Mouse (Mus musculus): ENCODE measurements around the gene Rasal3.
A peak's percentile ranks its signal among the peaks of the same experiment; 100 is the strongest.

The Rasal3 gene

DNA sequence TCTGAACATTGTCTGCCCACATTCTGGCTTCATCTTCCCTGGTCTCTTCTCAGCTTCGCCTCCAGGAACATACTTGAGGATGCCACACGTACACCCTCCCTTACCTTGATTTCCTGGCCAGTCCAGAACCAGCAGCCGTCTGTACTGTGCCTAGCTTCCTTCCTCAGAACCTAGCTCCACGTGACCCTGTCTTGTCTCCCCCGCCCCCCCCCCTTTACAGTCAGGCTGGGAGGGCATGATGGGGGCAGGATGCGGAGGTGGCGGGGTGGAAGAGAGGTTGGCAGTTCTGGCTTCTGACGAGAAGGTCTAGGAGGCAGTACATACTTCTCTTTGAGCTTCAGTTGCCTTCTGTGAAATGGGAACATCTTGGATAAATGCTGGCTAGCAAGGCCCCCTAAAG lies at the start of gene Rasal3:
Rasal3 (minus strand) TSS at position 167 of the 400 bp plus-strand sequence.
- no peak for DNase-seq (ENCODE audit: low spot score)

DNA sequence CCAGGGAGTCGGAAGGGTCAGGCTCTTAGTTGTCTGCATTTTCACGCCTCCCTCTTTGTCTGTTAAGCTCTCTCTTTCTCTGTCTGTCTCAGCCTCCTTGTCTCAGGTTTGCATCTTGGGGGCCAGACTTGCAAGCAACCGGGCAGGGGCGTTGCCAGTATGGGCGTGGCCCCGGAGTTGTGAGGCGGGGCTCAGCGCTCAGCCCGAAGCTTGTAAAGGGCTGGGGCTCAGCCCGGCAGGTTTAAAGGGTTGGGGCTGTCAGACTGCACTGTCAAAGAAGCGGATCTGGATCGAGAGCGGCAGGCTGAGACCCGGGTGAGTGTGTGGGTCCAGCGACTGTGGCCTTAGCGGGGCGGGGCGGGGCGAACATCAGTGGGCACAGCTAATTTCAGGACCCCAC lies 49.1 kb upstream of the Rasal3 start, which contains the start of gene Cyp4f39:
Cyp4f39 (plus strand) TSS at position 242 of the 400 bp plus-strand sequence.
- peak; percentile 6 for DNase-seq (ENCODE audit: low spot score)

DNA sequence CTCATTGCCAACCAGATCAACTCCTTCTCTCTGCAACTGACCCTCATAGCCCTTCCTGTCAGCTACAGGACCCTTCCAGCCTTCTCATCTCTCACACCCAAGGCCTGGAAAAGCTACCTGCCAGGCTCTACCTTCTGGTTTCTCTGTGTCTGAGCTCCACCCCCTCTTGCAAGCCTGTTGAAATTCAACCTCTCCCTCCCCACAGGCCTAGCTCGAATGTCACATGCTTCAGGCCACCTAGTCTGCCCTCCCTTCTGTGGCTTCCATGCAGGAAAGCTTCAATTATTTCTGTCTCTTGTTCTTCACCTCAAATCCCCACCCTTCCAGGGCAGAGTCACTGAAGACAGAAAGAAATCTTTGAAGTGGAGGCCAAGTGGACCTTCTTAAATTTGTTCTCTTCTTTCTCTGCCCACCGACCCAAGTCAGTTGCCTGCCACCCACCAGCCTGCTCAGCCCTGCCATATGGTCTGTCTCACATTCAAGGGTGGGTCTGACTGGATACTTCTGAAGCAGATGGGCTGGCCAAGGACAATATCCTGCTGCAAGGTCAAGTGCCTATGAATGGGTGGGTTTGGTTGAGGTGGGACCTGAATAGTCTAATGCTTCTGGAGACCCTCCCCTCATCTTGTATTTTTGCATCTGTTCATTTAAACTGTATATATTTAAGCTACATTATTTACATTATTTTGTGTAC lies 47.6 kb upstream of the Rasal3 start:
- no peak for DNase-seq (ENCODE audit: low spot score)

DNA sequence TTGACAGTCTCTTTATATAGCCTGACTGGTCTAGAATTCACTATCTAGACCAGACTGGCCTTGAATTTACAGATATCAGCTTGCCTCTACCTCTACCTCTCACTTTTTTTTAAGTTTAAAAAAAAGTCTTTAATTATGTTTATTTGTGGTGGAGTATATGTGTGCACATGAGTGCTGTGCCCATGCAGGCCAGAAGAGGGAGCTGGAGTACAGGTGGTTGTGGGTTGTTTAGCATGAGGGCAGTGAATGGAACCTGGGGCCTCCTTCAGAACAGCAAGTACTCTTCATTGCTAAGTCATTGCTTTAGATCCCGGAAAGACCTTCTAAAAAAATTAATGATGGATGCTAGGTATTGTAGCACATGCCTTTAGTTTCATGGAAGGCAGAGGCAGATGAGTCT lies 45.7 kb upstream of the Rasal3 start:
- DNase-seq (ENCODE audit: low spot score), result no peak

DNA sequence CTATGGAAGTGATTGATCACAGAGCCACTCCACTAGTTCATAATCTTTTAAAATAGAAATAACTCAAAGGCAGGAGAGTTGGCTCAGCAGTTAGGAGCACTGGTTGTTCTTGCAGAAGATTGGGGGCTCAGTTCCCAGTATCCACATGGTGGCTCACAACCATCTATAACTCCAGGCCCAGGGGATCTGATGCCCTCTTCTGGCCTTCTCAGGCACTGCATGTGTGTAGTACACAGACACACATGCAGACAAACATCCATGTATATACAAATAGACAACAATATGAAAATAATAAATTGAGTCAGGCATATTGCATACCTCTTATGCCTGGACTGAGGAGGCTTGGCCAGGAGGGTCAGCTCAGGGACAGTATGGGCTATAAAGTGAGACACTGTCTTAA lies 43.8 kb upstream of the Rasal3 start:
- DNase-seq (ENCODE audit: low spot score), result no peak

DNA sequence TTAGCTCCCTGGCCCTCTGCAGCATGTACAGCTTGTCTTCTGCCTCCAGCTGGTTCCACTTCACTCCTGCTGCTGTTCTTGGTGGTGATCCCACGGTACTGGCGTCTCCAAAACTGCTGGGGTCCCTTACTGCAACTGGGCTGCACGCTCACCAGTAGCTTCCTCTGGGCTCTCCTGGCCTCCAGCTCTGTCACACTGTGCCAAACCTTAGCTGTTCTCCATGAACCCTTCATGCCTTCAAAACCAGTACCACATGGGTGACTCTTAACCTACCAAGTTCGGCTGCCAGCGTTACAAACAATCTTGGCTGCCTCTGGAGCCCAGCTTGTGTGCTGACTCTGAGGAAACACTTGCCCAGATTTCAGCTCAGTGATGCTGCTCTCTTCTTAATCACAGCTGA lies 41.6 kb upstream of the Rasal3 start:
- no peak for DNase-seq (ENCODE audit: low spot score)

DNA sequence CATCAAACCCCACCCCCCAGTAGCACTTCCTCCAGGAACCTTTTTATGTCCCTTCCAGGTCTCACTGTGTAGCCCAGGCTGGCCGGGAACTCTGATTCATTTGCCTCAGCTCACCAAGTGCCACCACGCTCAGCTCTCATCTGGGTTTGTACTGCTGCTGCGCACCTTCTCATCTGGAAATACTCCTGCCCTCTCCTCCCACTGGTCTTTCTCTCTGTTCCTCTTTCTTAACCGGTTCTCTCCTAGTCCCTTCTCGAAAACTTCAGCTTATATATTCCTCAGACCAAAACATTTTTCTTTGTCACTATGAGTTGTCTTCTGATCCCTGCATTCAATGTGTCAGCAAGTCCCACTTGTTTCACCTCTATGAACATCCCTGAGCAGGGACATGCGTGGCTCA lies 39.9 kb upstream of the Rasal3 start:
- no peak for DNase-seq (ENCODE audit: low spot score)

DNA sequence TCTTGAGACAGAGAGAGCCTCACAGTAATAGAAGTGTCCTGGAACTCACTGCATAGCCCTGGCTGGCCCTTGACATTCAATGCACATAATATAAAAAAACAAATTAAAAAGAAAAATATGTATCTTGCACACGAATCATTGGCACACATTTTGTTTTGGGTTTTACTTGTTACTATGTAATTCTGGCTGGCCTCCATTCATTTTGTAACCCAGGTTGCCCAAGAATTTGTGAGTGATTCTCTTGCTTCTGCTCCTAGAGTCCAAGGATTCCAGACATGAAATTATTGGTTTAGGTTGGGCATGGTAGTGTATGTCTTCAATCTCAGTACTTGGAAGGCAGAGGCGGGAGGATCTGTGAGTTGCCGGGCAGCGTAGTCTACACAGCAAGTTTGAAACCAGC lies 33.7 kb upstream of the Rasal3 start:
- DNase-seq (ENCODE audit: low spot score), result no peak

DNA sequence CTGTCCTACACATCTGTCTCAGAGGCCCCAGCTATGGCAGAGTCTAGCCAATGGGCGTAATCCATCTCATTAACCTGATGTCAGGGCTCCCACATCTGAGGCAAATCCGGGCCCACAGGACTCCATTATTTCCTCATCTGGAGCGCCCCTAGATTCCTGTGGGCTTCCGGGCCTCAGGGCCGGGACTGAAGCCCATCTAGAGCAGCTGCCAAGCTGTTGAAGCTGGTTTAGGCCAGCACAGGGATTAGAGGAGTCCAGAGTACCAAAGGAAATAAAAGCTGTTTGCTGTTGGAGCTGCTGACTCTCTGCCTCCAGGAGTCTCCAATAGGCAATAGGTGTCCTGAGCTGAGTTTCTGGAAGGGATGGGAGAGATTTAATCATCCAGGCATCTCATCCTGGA lies 31.8 kb upstream of the Rasal3 start:
- no peak for DNase-seq (ENCODE audit: low spot score)

DNA sequence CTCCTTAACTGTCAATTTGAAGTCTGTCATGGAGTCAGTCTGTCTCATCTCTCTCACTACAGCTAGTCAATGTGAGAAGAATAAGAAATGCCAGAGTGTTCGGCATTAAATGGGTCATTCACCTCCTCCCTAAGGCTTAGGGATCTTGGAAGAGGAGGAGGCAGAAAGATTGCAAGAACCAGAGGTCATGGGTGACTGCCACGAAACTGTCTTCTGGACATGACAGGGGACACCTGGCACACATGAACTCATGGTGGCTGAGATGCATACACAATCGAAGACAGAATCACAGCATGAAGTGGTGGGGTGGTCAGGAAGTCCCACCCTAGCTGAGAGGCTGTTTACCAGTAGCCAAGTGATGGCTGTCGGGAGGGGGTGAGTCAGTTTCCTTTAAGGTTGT lies 30.9 kb upstream of the Rasal3 start:
- DNase-seq (ENCODE audit: low spot score), result no peak

DNA sequence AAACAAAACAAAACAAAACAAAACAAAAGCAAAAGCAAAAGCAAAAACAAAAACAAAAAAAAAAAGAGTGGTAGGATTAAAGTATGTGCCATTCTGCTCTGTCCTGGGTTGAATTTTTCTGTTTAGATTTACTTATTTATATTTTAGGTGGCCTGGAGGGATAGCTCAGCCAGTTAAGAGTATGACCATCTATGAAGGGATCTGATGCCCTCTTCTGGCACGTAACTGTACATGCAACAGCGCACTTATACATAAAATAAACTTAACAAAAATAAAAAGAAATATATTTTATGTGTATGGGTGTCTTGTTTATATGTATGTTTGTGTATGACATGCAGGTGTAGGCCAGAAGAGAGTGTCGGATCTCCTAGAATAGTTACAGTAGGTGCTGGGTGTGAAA lies 28.6 kb upstream of the Rasal3 start:
- DNase-seq (ENCODE audit: low spot score), result no peak

DNA sequence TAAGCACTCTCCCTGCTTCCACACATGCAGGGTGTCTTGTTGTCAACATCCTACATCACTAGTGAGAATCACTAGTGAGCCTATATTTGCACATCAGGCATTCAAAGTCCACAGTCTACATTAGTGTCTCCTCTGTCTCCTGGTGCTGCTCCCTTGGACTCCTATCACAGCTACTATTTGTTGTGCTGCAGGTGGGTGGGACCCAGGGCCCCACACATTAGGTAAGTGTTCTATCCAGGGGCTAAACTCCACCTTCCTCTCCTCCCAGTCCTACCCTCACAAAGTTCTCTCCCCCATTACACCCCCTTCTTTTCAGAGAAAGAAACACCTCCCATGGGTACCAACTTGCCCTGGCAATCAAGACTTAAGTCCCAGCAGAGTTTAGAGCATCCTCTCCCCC lies 23.2 kb upstream of the Rasal3 start:
- no peak for DNase-seq (ENCODE audit: low spot score)

DNA sequence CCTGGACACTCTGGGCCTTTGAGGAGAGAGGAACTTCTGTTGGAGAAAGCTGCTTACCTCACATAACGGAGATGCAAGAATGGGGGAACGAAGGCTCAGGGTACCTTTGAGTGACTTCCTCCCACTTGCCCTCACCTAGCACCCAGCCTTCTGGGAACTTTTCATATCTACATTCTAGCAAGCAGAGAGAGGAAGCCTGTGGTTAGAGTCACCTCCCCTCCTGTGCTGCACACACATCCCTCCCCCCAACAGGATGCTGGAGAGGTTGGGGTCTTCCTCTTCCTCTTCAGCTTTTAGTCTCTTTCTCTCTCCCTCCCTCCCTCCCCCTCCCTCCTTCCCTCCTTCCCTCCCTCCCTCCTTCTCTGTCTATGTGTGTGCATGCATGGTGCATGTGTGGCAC lies 20.7 kb upstream of the Rasal3 start, which contains the start of gene Pglyrp2:
Pglyrp2 (minus strand) TSS at position 134 of the 400 bp plus-strand sequence.
- no peak for DNase-seq (ENCODE audit: low spot score)

DNA sequence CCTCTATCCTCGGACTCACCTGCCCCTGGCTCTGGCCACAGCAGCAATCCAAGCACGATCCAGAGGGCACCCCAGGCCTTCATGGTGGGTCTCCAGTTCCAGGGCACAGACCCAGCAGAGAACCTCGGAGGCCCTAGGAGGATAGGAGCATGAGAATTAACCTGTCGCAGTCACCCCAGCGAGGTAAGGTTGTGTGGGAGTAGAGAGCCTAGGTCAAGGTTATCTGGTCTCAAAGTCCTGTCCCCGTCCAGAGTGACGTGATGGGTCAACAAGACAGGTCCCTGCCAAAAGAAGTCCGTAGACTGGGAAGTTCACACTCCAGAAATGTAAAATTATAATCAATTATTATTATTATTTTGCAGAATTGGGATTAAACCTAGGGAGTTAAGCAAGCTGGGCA lies 17.4 kb upstream of the Rasal3 start:
- no peak for DNase-seq (ENCODE audit: low spot score)

DNA sequence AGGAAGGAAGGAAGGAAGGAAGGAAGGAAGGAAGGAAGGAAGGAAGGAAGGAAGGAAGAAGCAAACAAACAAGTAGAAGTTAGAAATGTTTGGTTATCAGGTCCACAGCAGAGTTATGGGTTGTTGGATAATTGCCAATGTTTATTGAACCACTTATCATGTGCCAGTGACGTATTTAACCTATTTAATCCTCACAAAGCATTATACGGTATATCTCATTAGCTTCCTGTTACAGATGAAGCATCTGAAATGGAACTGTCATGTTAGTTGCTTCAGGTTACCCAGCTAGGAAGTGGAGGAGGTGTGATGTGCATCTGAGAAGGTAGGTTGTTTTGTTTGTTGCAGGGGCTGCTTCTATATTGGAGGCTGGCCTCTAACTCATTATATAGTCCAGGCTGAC lies 16.6 kb upstream of the Rasal3 start:
- DNase-seq (ENCODE audit: low spot score), result no peak

DNA sequence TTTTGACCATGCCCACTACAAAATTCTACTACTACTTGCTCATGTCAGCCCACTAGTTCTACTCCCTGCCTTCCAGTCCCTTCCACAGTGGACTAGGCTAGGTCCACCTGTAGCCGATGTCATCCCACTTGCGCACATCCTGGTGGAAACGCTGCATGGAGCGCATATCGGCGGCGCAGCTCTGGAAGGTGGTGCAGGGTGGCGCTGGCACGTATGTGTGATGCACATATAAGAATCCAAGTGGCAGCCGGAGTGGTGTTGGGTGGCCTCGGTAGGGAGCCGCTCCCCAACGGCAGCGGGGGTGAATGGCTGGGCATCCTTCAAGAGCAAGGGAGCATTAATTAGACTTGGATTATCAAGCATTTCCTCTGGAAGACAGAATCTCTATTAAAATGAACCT lies 13.4 kb upstream of the Rasal3 start:
- DNase-seq (ENCODE audit: low spot score), result no peak

DNA sequence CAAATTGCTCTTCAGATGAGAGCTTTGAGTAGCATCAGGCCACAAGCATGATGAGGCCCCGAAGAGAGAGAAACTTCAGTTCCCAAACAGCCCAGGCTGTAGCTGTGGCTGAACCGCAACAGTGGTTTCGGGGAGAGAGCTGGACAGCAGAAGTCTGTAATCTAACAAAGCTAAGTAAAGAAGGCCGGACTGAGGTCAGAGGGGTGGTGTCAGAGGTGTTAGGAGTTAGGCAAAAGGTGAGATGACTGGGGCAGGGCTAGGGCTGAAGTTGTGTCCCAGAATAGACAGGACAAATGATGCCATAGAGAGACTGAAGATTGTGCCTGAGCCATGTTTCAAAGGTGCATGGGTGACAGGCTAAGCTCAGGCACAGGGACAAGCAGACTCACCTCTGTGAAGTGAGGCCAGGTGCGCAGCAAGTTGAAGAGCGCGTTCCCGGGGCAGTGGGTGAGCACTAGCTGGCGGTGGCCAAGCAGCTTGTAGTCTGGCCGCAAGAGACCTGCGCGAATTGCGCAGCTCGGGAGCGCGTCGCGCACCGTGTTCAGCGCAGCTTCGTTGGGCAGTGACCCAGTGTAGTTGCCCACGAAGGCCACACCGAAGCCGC lies 12.1 kb upstream of the Rasal3 start:
- no peak for DNase-seq (ENCODE audit: low spot score)

DNA sequence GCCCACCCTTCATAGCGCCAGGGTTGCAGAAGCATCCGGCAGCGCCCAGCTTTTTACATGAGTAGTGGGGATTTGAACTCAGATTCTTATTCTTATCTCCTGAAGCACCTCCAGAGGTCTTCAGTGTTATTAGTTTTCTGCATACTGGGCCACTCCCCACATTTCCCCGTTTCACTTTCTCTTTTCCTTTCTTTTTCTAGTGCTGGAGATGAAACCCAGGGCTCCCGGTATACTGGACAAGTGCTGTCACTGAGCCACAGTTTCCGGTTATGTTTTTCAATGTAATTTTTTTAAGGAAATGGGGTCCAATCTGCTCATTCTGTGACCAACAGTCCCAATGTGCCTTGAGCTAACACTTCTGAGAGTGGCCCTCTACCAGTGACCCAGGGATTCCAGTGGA lies 8.5 kb upstream of the Rasal3 start:
- DNase-seq (ENCODE audit: low spot score), result no peak

DNA sequence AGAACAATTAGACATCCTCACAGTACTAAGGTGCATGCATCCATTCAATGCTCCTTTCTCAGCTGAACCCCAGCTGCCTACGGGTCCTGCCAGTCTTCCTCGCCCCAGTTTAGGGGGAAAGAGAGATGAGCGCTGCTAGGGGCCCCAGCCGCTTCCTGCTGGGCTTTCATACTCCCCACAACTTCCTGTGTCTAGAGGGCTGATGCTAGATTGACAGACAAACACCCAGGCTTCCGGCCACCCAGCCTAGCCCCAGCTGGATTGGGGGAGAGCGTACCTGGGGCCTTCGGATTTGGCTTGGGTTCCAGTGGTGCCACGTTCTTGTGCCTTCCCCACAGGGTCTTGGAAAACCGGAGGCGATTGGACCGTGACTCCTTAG lies 615 bp downstream of the Rasal3 start:
- no peak for DNase-seq (ENCODE audit: low spot score)

DNA sequence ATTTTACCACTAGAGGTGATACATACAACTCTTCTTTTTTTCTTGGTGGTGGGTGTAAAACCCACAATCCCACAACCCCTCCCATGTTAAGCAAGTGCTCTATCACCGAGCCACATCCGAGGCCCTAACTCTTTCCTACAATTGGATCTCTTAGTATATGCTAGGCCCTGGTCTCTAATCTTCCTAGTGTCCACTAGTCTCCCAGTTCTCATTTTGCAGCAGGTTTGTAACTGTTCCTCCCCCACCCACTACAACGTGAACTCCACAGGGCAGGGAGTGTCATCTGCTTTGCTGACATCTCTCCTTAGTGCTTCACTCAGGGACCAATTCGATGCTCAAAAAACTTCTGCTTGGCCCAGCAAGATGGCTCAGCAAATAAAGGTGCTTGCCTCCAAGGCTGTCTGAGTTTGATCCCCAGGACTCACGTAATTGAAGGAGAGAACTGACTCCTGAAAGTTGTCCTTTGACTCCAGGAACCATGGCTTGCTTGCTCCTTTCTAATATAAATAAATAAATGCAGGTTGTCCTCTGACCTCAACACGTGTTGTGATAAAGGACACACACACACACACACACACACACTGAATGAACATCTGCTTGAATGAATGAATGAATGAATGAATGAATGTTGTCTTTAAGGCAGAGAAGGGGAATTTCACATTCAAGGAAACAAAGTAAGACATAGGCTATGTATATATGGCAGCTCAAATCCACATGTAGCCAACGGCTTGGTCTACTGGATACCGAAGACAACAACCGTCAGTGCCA lies 1.2 kb downstream of the Rasal3 start:
- no peak for DNase-seq (ENCODE audit: low spot score)

DNA sequence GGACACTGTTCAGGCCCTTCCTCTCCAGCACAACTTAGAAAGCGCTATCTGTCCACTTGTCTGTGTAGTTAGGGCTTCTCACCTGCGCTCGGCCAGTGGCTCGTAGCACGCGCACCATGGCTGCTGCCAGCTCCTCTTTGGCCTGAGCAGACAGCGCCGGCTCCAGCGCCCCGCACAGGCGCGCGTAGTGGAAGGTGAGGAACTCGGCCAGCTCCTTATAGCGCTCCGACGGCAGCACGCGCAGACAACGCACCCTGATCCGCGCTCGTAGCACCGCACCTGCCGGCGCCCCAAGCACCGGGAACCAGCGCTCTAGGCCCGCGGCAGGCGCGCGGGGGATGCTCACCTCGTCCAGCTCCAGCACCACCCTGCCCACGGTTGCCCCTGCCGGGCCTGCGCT lies 7.1 kb downstream of the Rasal3 start:
- no peak for DNase-seq (ENCODE audit: low spot score)

DNA sequence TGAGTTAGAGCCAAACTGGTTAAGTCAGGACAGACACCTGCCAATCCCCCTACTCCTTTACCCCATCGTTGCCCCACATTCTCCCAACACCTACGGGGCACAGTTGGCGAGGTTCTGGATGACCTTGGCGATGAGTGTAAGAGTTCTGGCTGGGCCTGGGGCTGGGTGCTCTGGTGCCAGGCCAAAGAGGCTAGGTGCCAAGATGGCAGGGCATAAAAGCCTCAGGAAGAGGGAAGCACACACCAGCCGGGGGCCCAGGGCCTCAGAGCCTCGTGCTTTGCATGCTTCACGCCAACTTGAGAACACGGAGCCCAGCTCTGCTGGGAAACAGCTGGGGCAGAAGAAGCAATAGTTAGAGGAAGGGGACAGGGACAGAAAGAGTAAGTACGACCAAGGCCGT lies 9.4 kb downstream of the Rasal3 start:
- DNase-seq (ENCODE audit: low spot score), result no peak

DNA sequence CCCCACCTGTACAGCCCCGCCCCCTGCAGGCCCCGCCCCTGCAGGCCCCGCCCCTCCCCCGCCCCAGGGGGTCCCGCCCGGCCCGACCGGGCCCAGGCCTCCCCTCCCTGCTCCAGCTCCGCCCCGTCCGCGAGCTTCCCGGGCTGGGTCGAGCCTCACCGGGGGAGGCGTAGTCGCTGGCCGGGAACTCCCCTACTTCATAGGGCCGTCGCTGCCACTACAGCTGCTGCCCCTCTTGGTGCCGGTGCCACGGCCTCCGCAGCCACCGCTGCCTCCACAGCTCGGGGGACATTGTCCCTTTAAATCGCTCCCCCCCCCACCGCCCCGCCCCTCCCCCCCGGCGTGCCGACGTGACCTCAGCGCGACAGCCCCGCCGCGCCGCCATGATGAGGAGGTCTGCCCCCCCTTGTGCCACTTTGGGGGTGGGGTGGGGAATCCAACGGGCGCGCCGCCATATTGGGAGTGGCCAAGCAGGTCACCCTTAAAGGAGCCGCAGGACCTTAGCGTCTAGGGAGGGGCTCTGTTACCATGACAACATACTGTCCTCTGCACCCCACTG lies 14.2 kb downstream of the Rasal3 start, which contains the start of gene Wiz:
Wiz (minus strand) TSS at position 339 of the 559 bp plus-strand sequence.
- peak; percentile 94 for DNase-seq (ENCODE audit: low spot score)

Measured in yolk sac, embryonic 10.5 days (tissue).